Mouse (Mus musculus): ENCODE data around the gene Pxmp2. TPM values are rescaled to one million over a fixed set of nuclear protein-coding genes. Genes with fewer than 3 reads are reported as not detected.

Pxmp2 gene
- total and polyA plus RNA-seq, 3 experiments, result 85.0 to 137 (median 107) TPM

DNA sequence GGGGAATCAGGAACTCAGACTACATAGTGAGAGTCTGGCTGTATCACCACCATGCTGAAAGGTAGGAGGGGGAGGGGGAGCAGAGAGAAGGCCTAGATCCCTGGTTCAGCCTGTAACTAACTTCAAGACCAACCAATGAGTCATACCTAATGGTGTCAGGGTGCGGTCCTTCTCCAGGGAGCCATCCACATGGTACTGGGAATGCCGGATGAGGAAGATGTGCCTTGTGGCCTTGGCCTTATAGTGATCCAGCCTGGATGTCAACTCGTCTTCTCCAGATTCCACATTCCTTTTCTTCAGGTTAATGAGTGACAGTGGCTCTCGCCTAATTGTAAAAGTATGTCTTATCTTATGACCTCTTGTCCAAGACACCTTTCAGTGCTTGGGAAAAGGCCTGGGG is 19.0 kb downstream of the Pxmp2 start:
- intact Hi-C loops (cut with DNase I), result no loop called here
- no peak for TF ChIP-seq CTCF (IDR thresholded peaks at IDR 0.05)
- no peak for TF ChIP-seq EP300 (IDR thresholded peaks at IDR 0.05; ENCODE audit: insufficient read depth, low read depth, low read length)
- TF ChIP-seq POLR2A (IDR thresholded peaks at IDR 0.05; ENCODE audit: insufficient read depth, low read depth, low read length), result no peak

DNA sequence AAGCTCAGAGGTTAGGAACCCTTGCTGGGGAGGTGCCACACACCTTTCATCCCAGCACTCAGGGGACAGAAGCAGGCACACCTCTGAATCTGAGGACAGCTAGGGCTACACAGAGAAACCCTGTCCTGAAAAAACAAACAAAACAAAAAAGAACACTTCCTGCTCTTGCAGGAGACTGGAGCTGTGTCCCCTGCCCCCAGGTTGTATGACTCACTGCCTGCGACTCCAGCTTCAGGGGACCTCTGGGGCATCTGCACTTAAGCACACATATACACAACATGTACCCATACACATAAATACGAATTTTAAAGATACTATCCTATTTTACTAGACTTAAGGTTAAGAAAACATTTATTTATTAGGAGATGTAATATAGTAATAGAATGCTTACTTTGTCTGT is 41.9 kb downstream of the Pxmp2 start:
- DNase-seq, result no peak
- intact Hi-C loops (cut with DNase I), result no loop called here
- peaks cover 3% of the 10 kb centered on the region; the same call in 1 of the 2 replicates for H3K79me2 ChIP-seq (replicated peaks; ENCODE audit: control insufficient read depth, insufficient read depth, low read length)
- H3K36me3 ChIP-seq (ENCODE audit: control insufficient read depth, insufficient read depth, low read length), result peaks cover 6% of the 10 kb centered on the region
- TF ChIP-seq POLR2A (IDR thresholded peaks at IDR 0.05; ENCODE audit: insufficient read depth, low read depth, low read length), result no peak
- no peak for TF ChIP-seq EP300 (IDR thresholded peaks at IDR 0.05; ENCODE audit: insufficient read depth, low read depth, low read length)
- no peak for TF ChIP-seq CTCF (IDR thresholded peaks at IDR 0.05)
- H3K4me1 ChIP-seq (ENCODE audit: control insufficient read depth, insufficient read depth, low read length), result no peaks in the 10 kb centered on the region
- H3K9ac ChIP-seq (ENCODE audit: low read depth, low read length), result no peak overlapping the region
- 72% methylated on average over 2 of the region's 2 CpGs for WGBS
- no peak overlapping the region for H3K27ac ChIP-seq
- no peaks in the 10 kb centered on the region for H3K27me3 ChIP-seq (ENCODE audit: control insufficient read depth, insufficient read depth, low read length)
- no peak overlapping the region for H3K4me3 ChIP-seq

More for the DNA sequence above, 19.0 kb downstream of the Pxmp2 start:
- Histone ChIP-seq H3K27me3 (ENCODE audit: control insufficient read depth, insufficient read depth, low read length) (no peaks in the 10 kb centered on the region), H3K79me2 (replicated peaks; ENCODE audit: control insufficient read depth, insufficient read depth, low read length) (peaks cover 5% of the 10 kb centered on the region), H3K36me3 (ENCODE audit: control insufficient read depth, insufficient read depth, low read length) (no peaks in the 10 kb centered on the region), H3K4me1 (ENCODE audit: control insufficient read depth, insufficient read depth, low read length) (peaks cover 5% of the 10 kb centered on the region), H3K9ac (ENCODE audit: low read depth, low read length) (no peak overlapping the region), H3K27ac (no peak overlapping the region), H3K4me3 (no peak overlapping the region)
- no peak for DNase-seq
- 88% methylated on average over 4 of the region's 4 CpGs for WGBS

DNA sequence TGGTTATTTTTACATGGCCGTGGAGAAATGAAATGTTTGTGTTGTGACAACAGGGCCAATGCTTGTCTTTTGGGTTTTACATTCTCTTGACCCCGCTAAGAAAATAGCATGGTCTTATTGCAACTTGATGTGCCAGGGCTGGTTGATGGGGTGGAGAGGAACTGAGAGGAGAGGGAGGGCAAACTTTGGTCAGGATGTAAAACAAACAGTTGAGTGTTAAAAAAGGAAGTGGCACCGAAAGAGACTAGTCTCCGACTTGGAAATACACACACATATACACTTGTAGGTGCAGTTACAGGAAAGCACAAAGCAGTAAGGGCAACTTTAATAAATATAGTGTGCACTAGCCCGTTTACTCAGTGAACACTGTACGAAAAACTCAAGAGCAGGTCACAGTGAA is 53.6 kb downstream of the Pxmp2 start:
- DNase-seq, result no peak
- Histone ChIP-seq H3K79me2 (replicated peaks; ENCODE audit: control insufficient read depth, insufficient read depth, low read length) (peaks cover 2% of the 10 kb centered on the region), H3K27me3 (ENCODE audit: control insufficient read depth, insufficient read depth, low read length) (no peaks in the 10 kb centered on the region), H3K27ac (no peak overlapping the region), H3K9ac (ENCODE audit: low read depth, low read length) (no peak overlapping the region), H3K4me1 (ENCODE audit: control insufficient read depth, insufficient read depth, low read length) (peaks cover 2% of the 10 kb centered on the region), H3K4me3 (no peak overlapping the region), H3K36me3 (ENCODE audit: control insufficient read depth, insufficient read depth, low read length) (peaks cover 6% of the 10 kb centered on the region)
- 63% methylated on average over 6 of the region's 6 CpGs for WGBS
- intact Hi-C loops (cut with DNase I), result loop anchor here (2.0 kb wide), 1 partner anchor 36 kb away; the partner anchor contains the start of gene Pgam5
- no peak for TF ChIP-seq POLR2A (IDR thresholded peaks at IDR 0.05; ENCODE audit: insufficient read depth, low read depth, low read length)
- no peak for TF ChIP-seq EP300 (IDR thresholded peaks at IDR 0.05; ENCODE audit: insufficient read depth, low read depth, low read length)
- no peak for TF ChIP-seq CTCF (IDR thresholded peaks at IDR 0.05)

DNA sequence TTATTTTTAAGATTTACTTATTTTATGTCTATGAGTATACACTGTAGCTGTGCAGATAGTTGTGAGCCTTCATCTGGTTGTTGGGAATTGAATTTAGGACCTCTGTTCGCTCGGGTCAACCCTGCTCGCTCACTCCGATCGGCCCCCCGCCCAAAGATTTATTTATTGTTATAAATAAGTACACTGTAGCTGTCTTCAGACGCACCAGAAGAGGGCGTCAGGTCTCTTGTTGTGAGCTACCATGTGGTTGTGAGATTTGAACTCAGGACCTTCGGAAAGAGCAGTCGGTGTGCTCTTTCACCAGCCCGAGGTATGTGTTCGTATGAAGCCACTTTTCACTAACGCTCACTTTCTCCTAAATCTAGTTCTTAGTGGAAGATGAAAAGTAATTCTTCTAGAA is 54.3 kb downstream of the Pxmp2 start:
- Histone ChIP-seq H3K27ac (peak overlapping the region; percentile 92), H3K79me2 (replicated peaks; ENCODE audit: control insufficient read depth, insufficient read depth, low read length) (peaks cover 2% of the 10 kb centered on the region), H3K27me3 (ENCODE audit: control insufficient read depth, insufficient read depth, low read length) (no peaks in the 10 kb centered on the region), H3K9ac (ENCODE audit: low read depth, low read length) (no peak overlapping the region; the same call in 1 of the 2 replicates), H3K4me3 (peak overlapping the region; percentile 99), H3K36me3 (ENCODE audit: control insufficient read depth, insufficient read depth, low read length) (peaks cover 6% of the 10 kb centered on the region), H3K4me1 (ENCODE audit: control insufficient read depth, insufficient read depth, low read length) (peaks cover 2% of the 10 kb centered on the region)
- TF ChIP-seq POLR2A (IDR thresholded peaks at IDR 0.05; ENCODE audit: insufficient read depth, low read depth, low read length), result no peak
- no peak for TF ChIP-seq EP300 (IDR thresholded peaks at IDR 0.05; ENCODE audit: insufficient read depth, low read depth, low read length)
- TF ChIP-seq CTCF (IDR thresholded peaks at IDR 0.05), result no peak; the same call in 1 of the 2 replicates
- intact Hi-C loops (cut with DNase I), result loop anchor here (2.0 kb wide), 1 partner anchor 37 kb away; the partner anchor contains the start of gene Pgam5
- DNase-seq, result no peak
- whole genome bisulfite sequencing, result 37% methylated on average over 13 of the region's 13 CpGs

DNA sequence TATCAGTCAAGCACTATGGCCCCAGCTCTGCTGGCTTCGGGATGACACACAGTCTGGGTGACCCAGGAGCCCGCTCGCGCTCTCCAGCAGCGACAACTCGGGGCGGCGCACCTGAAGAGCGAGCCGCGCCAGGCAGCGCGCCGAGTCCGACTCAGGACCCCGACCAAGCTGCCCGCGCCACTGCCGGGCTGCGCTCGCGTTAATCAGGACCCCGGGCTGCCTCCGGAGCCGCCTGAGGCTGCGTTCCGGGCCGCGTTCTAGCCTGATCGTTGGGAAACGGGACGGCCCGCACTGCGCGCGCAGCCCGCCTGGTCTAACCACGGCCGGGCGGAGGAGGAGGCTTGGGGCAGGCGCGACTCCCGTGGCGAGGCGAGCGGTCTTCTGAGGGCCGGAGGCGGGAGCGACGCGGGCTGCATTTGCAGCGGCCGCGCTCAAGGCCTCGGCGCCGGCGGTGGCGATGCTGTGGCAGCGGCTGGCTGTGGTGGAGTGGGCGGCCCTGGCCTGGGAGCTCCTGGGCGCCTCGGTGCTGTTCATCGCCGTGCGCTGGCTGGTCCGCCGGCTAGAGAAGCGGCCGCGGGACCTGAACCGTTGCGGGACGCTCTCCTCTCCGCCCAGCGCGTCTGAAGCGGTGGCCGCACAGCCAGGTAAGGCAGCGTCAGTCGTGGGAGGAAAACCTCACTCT is 55.1 kb downstream of the Pxmp2 start, which contains the start of gene Ankle2:
Gene Ankle2, plus strand, starts transcription at position 225 of the 682 bp plus-strand sequence.
- Histone ChIP-seq H3K9ac (ENCODE audit: low read depth, low read length) (peak within 1 kb of the TSS; percentile 94), H3K4me3 (peak within 1 kb of the TSS; percentile 99), H3K4me1 (ENCODE audit: control insufficient read depth, insufficient read depth, low read length) (peaks cover 2% of the 10 kb centered on the region), H3K27me3 (ENCODE audit: control insufficient read depth, insufficient read depth, low read length) (no peaks in the 10 kb centered on the region), H3K36me3 (ENCODE audit: control insufficient read depth, insufficient read depth, low read length) (peaks cover 6% of the 10 kb centered on the region), H3K27ac (peak within 1 kb of the TSS; percentile 92), H3K79me2 (replicated peaks; ENCODE audit: control insufficient read depth, insufficient read depth, low read length) (peaks cover 2% of the 10 kb centered on the region)
- WGBS, result under 1% methylated on average over 81 of the region's 81 CpGs
- intact Hi-C loops (cut with DNase I), result no loop called here
- TF ChIP-seq EP300 (IDR thresholded peaks at IDR 0.05; ENCODE audit: insufficient read depth, low read depth, low read length) (peak; percentile 63; the same call in 1 of the 2 replicates), POLR2A (IDR thresholded peaks at IDR 0.05; ENCODE audit: insufficient read depth, low read depth, low read length) (peak; percentile 85), CTCF (IDR thresholded peaks at IDR 0.05) (0 out of 2 replicates have a peak, but pooled peaks have one; percentile 6)
- DNase-seq, result peak; percentile 94 to 96

DNA sequence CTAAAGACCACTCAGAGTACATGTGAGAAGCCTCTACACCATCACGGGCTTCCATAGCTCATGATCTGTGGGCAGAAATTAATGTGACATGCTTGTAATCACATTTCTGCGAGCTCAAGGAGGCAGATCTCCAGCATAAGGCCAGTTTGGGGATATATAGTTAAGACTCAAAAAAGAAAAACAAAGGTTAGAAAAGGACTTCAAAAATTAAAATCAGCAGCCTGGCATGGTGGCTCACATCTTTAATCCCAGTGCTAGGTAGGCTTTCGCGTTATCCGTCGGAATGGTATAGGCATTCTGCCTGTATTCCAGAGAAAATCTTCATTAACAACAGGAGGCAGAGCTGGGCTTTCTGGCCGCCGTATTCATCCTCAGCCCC is 55.6 kb downstream of the Pxmp2 start:
- peak overlapping the region; percentile 92 for H3K27ac ChIP-seq
- H3K36me3 ChIP-seq (ENCODE audit: control insufficient read depth, insufficient read depth, low read length), result peaks cover 6% of the 10 kb centered on the region
- no peaks in the 10 kb centered on the region for H3K27me3 ChIP-seq (ENCODE audit: control insufficient read depth, insufficient read depth, low read length)
- H3K4me3 ChIP-seq, result peak overlapping the region; percentile 99
- peaks cover 2% of the 10 kb centered on the region for H3K79me2 ChIP-seq (replicated peaks; ENCODE audit: control insufficient read depth, insufficient read depth, low read length)
- peak in 1 of 2 experiments; percentile 3 for DNase-seq
- intact Hi-C loops (cut with DNase I), result no loop called here
- 7% methylated on average over 8 of the region's 8 CpGs for WGBS
- TF ChIP-seq EP300 (IDR thresholded peaks at IDR 0.05; ENCODE audit: insufficient read depth, low read depth, low read length), result no peak
- no peak for TF ChIP-seq CTCF (IDR thresholded peaks at IDR 0.05)
- TF ChIP-seq POLR2A (IDR thresholded peaks at IDR 0.05; ENCODE audit: insufficient read depth, low read depth, low read length), result no peak
- peaks cover 2% of the 10 kb centered on the region for H3K4me1 ChIP-seq (ENCODE audit: control insufficient read depth, insufficient read depth, low read length)
- H3K9ac ChIP-seq (ENCODE audit: low read depth, low read length), result peak overlapping the region; percentile 83

Data from heart, adult 2 months (tissue).